Mouse (Mus musculus): Measurements from ENCODE around the gene Cnga2. TPM values are rescaled to one million over a fixed set of nuclear protein-coding genes. Genes with fewer than 3 reads are reported as not detected.

The Cnga2 gene
- polyA plus RNA-seq, 1 experiment from 2014 or later, result 0.17 TPM

DNA sequence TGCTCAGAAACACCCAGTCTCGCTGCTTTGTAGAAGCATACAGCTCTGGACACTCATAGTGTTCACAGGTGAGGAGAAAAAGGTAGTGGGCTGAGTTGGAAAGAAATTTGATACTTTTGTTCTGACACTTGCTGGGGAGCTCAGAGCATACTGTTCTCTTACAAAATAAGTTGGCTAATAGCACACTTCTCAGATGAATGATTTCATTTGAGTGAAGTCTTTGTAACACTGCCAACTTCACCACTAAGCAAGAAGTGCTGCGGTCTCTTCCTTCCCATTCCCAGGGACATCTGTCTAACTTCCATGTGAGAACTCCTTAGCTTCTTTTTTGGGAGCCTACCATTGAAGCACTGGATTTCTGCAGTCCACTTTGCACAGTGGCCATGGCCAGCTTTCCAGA is 8.4 kb upstream of the Cnga2 start:
- peaks cover 11% of the 10 kb centered on the region; the same call in 1 of the 2 replicates for H3K27me3 ChIP-seq
- ATAC-seq (replicated peaks; ENCODE audit: low FRiP score), result no peak
- no peaks in the 10 kb centered on the region for H3K4me1 ChIP-seq
- no peaks in the 10 kb centered on the region for H3K36me3 ChIP-seq
- H3K4me2 ChIP-seq, result no peak overlapping the region
- H3K9me3 ChIP-seq (replicated peaks), result no peaks in the 10 kb centered on the region
- H3K9ac ChIP-seq, result no peak overlapping the region
- no peak overlapping the region for H3K4me3 ChIP-seq (replicated peaks)
- 75% methylated on average over 2 of the region's 2 CpGs for WGBS
- H3K27ac ChIP-seq, result no peak overlapping the region

DNA sequence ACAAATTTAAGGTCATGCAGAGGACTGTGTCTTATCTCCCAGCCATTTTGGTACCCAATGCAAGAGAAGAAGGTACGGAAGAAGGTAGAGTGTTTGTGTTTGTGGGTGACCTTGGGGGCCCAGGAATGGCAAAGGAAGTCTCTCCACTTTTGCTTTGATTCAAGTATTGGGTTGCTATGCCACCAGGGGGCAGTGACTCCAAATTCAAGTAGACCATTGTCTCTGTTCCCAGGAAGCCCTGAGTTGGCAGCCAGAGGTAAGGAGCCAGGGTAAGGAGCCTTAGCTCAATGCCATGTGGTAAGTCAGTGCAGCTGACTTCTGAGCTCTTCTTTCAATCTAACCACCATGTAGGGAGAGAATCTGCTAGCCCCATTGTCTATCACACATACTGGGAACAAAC is 7.9 kb upstream of the Cnga2 start:
- Histone ChIP-seq H3K4me3 (replicated peaks) (no peak overlapping the region), H3K4me2 (no peak overlapping the region), H3K27ac (no peak overlapping the region), H3K4me1 (no peaks in the 10 kb centered on the region), H3K9ac (no peak overlapping the region), H3K9me3 (replicated peaks) (no peaks in the 10 kb centered on the region), H3K36me3 (no peaks in the 10 kb centered on the region), H3K27me3 (peaks cover 11% of the 10 kb centered on the region; the same call in 1 of the 2 replicates)
- ATAC-seq (replicated peaks; ENCODE audit: low FRiP score), result no peak
- WGBS, result 91% methylated on average over 1 of the region's 1 CpGs

DNA sequence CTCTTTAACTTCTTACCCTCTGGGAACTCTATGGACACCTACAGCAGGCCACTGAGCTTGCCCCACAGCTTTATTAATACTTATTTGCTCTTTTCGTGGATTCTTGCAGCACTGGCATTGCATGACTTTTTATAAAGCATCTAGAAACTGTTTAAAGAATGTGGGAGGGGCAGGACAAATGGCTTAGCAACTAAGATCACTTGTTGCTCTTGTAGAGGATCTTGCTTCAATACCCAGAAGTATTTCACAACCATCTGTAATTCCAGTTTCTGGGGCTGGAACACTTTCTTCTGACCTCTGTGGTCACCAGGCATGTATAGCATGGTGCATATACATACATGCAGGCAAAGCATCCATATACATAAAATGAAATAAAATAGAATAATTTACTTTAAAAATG is 4.3 kb downstream of the Cnga2 start:
- H3K4me2 ChIP-seq, result no peak overlapping the region
- 74% methylated on average over 1 of the region's 1 CpGs for whole genome bisulfite sequencing
- H3K27ac ChIP-seq, result no peak overlapping the region
- ATAC-seq (replicated peaks; ENCODE audit: low FRiP score), result no peak
- peaks cover 7% of the 10 kb centered on the region; the same call in 1 of the 2 replicates for H3K27me3 ChIP-seq
- H3K36me3 ChIP-seq, result no peaks in the 10 kb centered on the region
- no peak overlapping the region for H3K4me3 ChIP-seq (replicated peaks)
- no peak overlapping the region for H3K9ac ChIP-seq
- no peaks in the 10 kb centered on the region for H3K9me3 ChIP-seq (replicated peaks)
- no peaks in the 10 kb centered on the region for H3K4me1 ChIP-seq

DNA sequence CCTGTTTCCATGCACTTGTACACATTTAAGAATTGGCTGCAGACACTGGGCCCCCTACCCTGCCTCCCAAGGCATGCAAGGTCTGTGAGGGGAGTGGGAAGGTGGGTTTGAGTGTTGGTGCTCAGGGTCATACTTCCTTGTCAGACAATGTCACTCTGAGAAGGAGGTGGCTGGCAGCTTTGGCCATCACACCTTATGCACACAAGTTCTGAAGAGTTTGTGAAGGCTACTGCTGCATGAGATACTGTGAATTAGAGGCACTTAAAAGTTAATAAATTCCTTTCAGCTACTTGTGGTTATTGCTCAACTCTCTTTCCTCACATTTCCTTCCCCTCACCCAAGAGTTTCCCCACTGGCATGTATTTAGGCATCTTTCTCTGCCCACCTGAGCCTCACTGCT is 18.3 kb downstream of the Cnga2 start:
- Histone ChIP-seq H3K9ac (no peak overlapping the region), H3K36me3 (no peaks in the 10 kb centered on the region), H3K4me1 (no peaks in the 10 kb centered on the region), H3K4me2 (no peak overlapping the region), H3K27me3 (peaks cover 5% of the 10 kb centered on the region; the same call in 1 of the 2 replicates), H3K27ac (no peak overlapping the region), H3K4me3 (replicated peaks) (no peak overlapping the region), H3K9me3 (replicated peaks) (no peaks in the 10 kb centered on the region)
- ATAC-seq (replicated peaks; ENCODE audit: low FRiP score), result no peak

DNA sequence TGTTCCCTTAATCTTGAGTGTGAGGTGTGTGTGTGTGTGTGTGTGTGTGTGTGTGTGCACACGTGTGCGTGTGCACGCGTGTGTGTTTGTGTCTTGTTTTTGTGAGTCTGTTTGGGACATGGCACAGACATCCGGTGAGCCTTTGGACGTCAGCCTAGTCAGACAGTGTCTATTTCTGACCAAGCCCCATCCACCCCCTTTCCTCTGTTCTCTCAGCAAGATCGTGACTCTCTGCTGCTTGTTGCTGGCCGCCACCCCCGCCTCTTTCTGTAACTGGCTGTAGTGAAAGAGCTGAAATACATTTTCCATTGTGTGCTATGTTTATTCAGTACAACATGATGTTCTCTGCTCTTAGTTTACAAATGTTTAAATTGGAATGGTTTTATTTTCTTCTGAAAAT is 20.6 kb downstream of the Cnga2 start:
- Histone ChIP-seq H3K27me3 (peaks cover 5% of the 10 kb centered on the region; the same call in 1 of the 2 replicates), H3K4me2 (no peak overlapping the region), H3K9me3 (replicated peaks) (no peaks in the 10 kb centered on the region), H3K4me1 (no peaks in the 10 kb centered on the region), H3K4me3 (replicated peaks) (no peak overlapping the region), H3K9ac (no peak overlapping the region), H3K36me3 (no peaks in the 10 kb centered on the region), H3K27ac (no peak overlapping the region)
- ATAC-seq (replicated peaks; ENCODE audit: low FRiP score), result no peak
- WGBS, result 76% methylated on average over 9 of the region's 9 CpGs

DNA sequence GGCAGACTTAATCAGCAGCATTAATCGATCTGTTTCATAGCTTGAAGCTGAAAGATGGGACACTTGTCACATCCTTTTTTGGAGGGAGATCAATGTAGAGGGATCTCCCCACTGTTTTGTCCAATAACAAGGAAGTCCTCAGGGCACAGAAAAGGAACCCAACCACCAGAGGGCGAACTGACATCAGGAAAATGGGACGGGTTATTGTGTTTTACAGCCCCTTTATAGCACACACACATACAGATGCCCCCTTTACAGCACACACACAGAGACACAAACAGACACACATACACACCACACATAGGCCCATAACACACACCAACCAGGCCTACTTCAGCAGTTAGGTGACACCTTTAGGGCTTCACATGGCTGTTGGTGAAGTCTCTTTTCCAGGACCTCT is 21.2 kb downstream of the Cnga2 start:
- H3K4me3 ChIP-seq (replicated peaks), result no peak overlapping the region
- no peak for ATAC-seq (replicated peaks; ENCODE audit: low FRiP score)
- no peak overlapping the region for H3K9ac ChIP-seq
- no peaks in the 10 kb centered on the region for H3K4me1 ChIP-seq
- WGBS, result 38% methylated on average over 3 of the region's 3 CpGs
- H3K9me3 ChIP-seq (replicated peaks), result no peaks in the 10 kb centered on the region
- no peak overlapping the region for H3K27ac ChIP-seq
- peaks cover 5% of the 10 kb centered on the region; the same call in 1 of the 2 replicates for H3K27me3 ChIP-seq
- no peaks in the 10 kb centered on the region for H3K36me3 ChIP-seq
- H3K4me2 ChIP-seq, result no peak overlapping the region

DNA sequence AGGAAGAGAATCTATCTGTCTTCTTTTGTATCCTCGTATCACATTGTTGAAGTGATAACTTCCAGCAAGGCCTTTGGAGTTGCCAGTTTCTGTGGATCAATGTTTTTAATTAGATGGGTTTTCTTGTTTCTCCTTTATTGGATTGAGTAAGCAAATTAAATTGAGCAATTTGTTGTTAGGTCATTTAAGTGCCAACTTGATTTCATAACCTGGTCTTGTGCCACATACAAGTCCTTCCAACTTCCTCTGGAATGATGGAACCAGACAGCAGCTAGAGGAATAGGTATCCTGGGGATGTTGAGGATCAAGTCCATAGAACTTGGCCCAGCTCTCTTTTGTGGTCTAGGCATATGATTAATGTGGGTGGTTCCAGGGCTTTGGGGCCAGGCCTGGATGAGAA is 30.6 kb downstream of the Cnga2 start:
- Histone ChIP-seq H3K9me3 (replicated peaks) (no peaks in the 10 kb centered on the region), H3K4me2 (no peak overlapping the region), H3K27me3 (peaks cover 7% of the 10 kb centered on the region; the same call in 1 of the 2 replicates), H3K9ac (no peak overlapping the region), H3K36me3 (no peaks in the 10 kb centered on the region), H3K27ac (no peak overlapping the region), H3K4me3 (replicated peaks) (no peak overlapping the region), H3K4me1 (no peaks in the 10 kb centered on the region)
- 85% methylated on average over 1 of the region's 1 CpGs for WGBS
- no peak for ATAC-seq (replicated peaks; ENCODE audit: low FRiP score)

DNA sequence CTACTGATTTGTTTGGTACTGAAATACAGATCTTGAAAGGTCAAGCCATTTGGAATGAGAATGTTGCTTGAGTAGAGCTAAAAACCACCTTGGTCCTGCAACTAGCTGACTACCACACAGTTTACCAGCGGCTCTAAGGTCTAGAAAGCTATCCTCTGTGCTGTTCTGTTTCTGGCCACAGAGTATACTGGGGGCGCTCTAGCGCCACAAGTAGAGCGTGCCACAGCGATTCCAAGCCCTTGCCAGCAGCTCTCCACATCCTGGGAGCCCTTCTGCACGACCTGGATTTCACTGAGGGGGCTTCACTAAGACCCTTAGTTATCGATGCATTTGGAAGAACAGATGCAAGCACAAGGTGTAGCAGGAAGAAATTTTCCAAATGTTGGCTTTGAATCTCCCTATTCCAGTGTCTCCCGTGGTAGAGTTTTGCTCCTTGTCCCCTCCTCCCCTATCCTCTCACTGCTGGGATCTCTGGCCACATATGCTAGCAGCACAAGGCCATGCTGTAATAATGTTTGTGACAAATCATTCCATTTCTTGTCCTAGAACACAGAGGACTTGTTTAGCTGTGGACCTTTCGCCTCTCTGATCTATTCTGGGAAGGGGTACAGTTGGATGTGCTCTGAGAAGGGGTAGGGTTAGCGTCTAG is 31.2 kb downstream of the Cnga2 start:
- H3K9me3 ChIP-seq (replicated peaks), result no peaks in the 10 kb centered on the region
- WGBS, result 44% methylated on average over 10 of the region's 10 CpGs
- ATAC-seq (replicated peaks; ENCODE audit: low FRiP score), result no peak
- no peak overlapping the region for H3K9ac ChIP-seq
- H3K4me3 ChIP-seq (replicated peaks), result no peak overlapping the region
- peaks cover 7% of the 10 kb centered on the region; the same call in 1 of the 2 replicates for H3K27me3 ChIP-seq
- H3K4me2 ChIP-seq, result no peak overlapping the region
- no peaks in the 10 kb centered on the region for H3K36me3 ChIP-seq
- no peak overlapping the region for H3K27ac ChIP-seq
- H3K4me1 ChIP-seq, result no peaks in the 10 kb centered on the region

DNA sequence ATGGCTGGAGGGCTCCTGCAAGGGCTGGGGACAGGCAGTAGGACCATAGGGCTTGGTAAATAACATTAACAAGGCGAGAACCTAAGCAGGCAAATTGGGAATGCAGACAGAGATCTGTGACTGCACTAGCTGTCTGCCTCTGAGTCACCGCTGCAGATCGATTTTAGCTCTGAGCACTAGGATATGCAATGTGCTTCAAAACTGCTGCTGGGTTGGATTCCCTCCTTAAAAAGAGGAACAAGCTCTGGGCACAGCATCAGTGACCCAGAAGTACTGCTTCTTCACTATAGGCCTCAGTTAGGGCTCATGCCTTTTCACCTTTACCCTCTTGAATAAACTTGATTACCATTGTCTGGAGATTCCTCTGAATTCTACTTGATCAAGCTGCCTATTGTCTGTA is 31.9 kb downstream of the Cnga2 start:
- WGBS, result 80% methylated on average over 3 of the region's 3 CpGs
- peaks cover 7% of the 10 kb centered on the region; the same call in 1 of the 2 replicates for H3K27me3 ChIP-seq
- no peak overlapping the region for H3K27ac ChIP-seq
- no peak overlapping the region for H3K4me3 ChIP-seq (replicated peaks)
- no peak overlapping the region for H3K4me2 ChIP-seq
- ATAC-seq (replicated peaks; ENCODE audit: low FRiP score), result no peak
- no peaks in the 10 kb centered on the region for H3K9me3 ChIP-seq (replicated peaks)
- no peaks in the 10 kb centered on the region for H3K36me3 ChIP-seq
- H3K9ac ChIP-seq, result no peak overlapping the region
- H3K4me1 ChIP-seq, result no peaks in the 10 kb centered on the region

DNA sequence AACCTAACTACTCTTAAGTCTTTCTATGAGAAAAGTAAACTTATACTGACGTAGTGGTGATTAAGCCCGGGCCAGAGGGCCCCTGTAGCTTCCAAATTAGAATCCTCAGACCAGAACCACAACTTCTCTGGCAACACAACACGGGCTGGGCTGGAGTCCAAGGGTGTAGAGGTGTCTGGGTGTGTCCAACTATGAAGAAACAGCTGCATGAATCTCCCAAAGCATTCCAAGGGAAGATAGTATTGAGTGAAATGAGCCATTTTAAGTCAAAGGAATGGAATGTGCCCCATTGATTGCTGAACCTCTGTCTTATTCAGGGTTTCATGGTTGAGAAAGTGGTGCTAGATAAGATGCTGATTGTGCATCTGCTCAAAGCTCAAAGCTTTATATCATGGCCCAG is 52.4 kb downstream of the Cnga2 start:
- H3K4me1 ChIP-seq, result no peaks in the 10 kb centered on the region
- H3K27me3 ChIP-seq, result no peaks in the 10 kb centered on the region
- H3K9ac ChIP-seq, result no peak overlapping the region
- H3K36me3 ChIP-seq, result no peaks in the 10 kb centered on the region
- 78% methylated on average over 3 of the region's 3 CpGs for WGBS
- no peaks in the 10 kb centered on the region for H3K9me3 ChIP-seq (replicated peaks)
- H3K27ac ChIP-seq, result no peak overlapping the region
- no peak overlapping the region for H3K4me3 ChIP-seq (replicated peaks)
- no peak overlapping the region for H3K4me2 ChIP-seq
- ATAC-seq (replicated peaks; ENCODE audit: low FRiP score), result no peak

DNA sequence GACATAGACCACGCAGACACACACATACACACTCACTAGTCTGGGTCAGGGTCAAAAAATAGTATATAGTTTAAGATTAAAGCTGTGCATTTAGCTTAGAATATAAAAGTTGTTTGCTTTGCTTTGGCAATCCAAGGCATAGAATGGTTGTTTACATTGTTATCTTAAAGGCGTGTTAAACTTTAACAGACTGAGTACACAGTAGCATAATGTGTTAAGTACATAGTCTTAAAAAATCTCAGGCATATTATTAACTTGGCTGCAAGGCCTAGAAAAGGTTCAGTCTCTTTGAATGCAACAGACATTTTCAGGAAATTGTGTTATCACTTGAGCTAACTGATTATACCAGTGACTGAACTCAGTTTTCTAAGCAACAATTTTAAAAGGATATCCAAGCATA is 56.3 kb downstream of the Cnga2 start:
- Histone ChIP-seq H3K4me1 (no peaks in the 10 kb centered on the region), H3K27me3 (no peaks in the 10 kb centered on the region), H3K9ac (no peak overlapping the region), H3K27ac (no peak overlapping the region), H3K4me3 (replicated peaks) (no peak overlapping the region), H3K9me3 (replicated peaks) (no peaks in the 10 kb centered on the region), H3K4me2 (no peak overlapping the region), H3K36me3 (no peaks in the 10 kb centered on the region)
- no peak for ATAC-seq (replicated peaks; ENCODE audit: low FRiP score)
- WGBS, result 89% methylated on average over 2 of the region's 2 CpGs

All from kidney, embryonic 15.5 days (tissue).